In the genomic region with DNA sequence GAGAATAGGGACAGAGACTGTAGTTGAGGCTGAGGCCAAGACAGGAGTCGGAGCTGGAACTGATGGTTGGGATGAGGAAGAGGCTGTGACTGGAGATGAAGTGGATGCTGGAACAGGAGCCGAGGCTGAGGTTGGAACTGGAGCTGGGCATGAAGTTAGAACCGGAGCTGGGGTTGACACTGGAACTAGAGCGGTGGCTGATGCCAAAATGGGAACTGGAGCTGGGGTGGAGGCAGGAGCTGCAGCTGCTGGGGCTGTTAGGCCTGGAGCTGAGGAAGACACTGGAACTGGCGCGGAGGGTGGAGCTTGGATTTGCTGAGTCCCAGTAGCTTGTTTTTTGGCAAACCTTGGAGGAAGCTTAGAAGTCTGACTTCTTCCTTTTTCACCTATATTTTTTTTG, we compare ENCODE assay signal across 22 mouse cellular contexts. TPM values are rescaled to one million over a fixed set of nuclear protein-coding genes. Genes with fewer than 3 reads are reported as not detected.
"Had no signal": no experiment of that assay in that cellular context is flagged by ENCODE, and none has a peak within 500 bp of the region (broad histone marks: within the 10 kb centered on the region; RNA-seq: fewer than 3 reads in every experiment).

No protein-coding gene starts in this region.

- H3K4me2 ChIP-seq: kidney, embryonic 15.5 days; limb, embryonic 15.5 days; liver, embryonic 13.5 days; midbrain, embryonic 13.5 days; neural tube, embryonic 15.5 days; stomach, embryonic 15.5 days had no signal

- H3K4me1 ChIP-seq: kidney, embryonic 15.5 days; limb, embryonic 15.5 days; liver, embryonic 13.5 days; midbrain, embryonic 13.5 days; neural tube, embryonic 15.5 days; stomach, embryonic 15.5 days had no signal

- H3K9ac ChIP-seq: kidney, embryonic 15.5 days; limb, embryonic 15.5 days; liver, embryonic 13.5 days; liver, postnatal 0 days; midbrain, embryonic 13.5 days; neural tube, embryonic 15.5 days; stomach, embryonic 15.5 days had no signal

- H3K9me3 ChIP-seq: kidney, embryonic 15.5 days; limb, embryonic 15.5 days; liver, embryonic 13.5 days; midbrain, embryonic 13.5 days; neural tube, embryonic 15.5 days; stomach, embryonic 15.5 days had no signal

- DNase-seq: kidney, adult 2 months; kidney, postnatal 14 days; liver, embryonic 13.5 days; liver, postnatal 0 days; right cerebral cortex, adult 18-20 months; spleen, adult 18-20 months; thymus, postnatal 36 days had no signal

- H3K27me3 ChIP-seq: kidney, embryonic 15.5 days; limb, embryonic 15.5 days; liver, embryonic 13.5 days; midbrain, embryonic 13.5 days; neural tube, embryonic 15.5 days; stomach, embryonic 15.5 days had no signal

- H3K27ac ChIP-seq: kidney, embryonic 15.5 days; left cerebral cortex, adult 2 months; limb, embryonic 15.5 days; liver, embryonic 13.5 days; midbrain, embryonic 13.5 days; neural tube, embryonic 15.5 days; stomach, embryonic 15.5 days had no signal

- H3K4me3 ChIP-seq: kidney, embryonic 15.5 days; left cerebral cortex, adult 2 months; limb, embryonic 15.5 days; liver, embryonic 13.5 days; midbrain, embryonic 13.5 days; myocyte; neural tube, embryonic 15.5 days; stomach, embryonic 15.5 days had no signal

- ATAC-seq: liver, postnatal 0 days; midbrain, embryonic 13.5 days had no signal

RNA-seq across cellular contexts. Expression of a gene that starts 39.8 kb away (rescaled TPM):
- total RNA-seq: layer of hippocampus, postnatal 25 days; left cerebral cortex, adult 2 months; left cerebral cortex, postnatal 25 days; midbrain, postnatal 0 days had no signal
- polyA plus RNA-seq: kidney, adult 2 months; kidney, embryonic 15.5 days; large intestine, adult 2 months; limb, embryonic 11.5 days; limb, embryonic 15.5 days; liver, embryonic 13.5 days; liver, postnatal 0 days; lung, embryonic 16.5 days; midbrain, embryonic 13.5 days; midbrain, postnatal 0 days; myocyte; neural tube, embryonic 11.5 days; neural tube, embryonic 15.5 days; stomach, embryonic 15.5 days; thymus, postnatal 0 days had no signal

RNA-seq across cellular contexts. Expression of a gene that starts 58.9 kb away (rescaled TPM):
- polyA plus RNA-seq: limb, embryonic 11.5 days; liver, embryonic 13.5 days; liver, postnatal 0 days; midbrain, embryonic 13.5 days; myocyte; neural tube, embryonic 11.5 days had no signal
